Mouse (Mus musculus): ENCODE measurements around the gene Gm10490.
"Not testable (repeated sequence)": the region's sequence is repeated elsewhere in the genome, so short reads cannot be mapped to it uniquely, and the experiment has no call there.

The Gm10490 gene

GRCm38 (mm10) chrX:7909242-7909641, at the start of gene Gm10490:
Gene Gm10490 (plus strand): TSS chrX:7909542.
- not testable (repeated sequence) for DNase-seq (ENCODE audit: low spot score in 2 of 2)

GRCm38 (mm10) chrX:7863181-7863580, 46.2 kb upstream of the Gm10490 start:
- DNase-seq (ENCODE audit: low spot score in 2 of 2): no peak

- no peak for DNase-seq (ENCODE audit: low spot score in 2 of 2)
These were observed 44.8 kb upstream of the Gm10490 start for GRCm38 (mm10) chrX:7864551-7864950.

GRCm38 (mm10) chrX:7865343-7865742, 44.0 kb upstream of the Gm10490 start:
- DNase-seq (ENCODE audit: low spot score in 2 of 2): no peak

- DNase-seq (ENCODE audit: low spot score in 2 of 2): no peak
These were observed 43.6 kb upstream of the Gm10490 start for GRCm38 (mm10) chrX:7865786-7866185.

GRCm38 (mm10) chrX:7867141-7867540, 42.2 kb upstream of the Gm10490 start:
- no peak for DNase-seq (ENCODE audit: low spot score in 2 of 2)

- no peak for DNase-seq (ENCODE audit: low spot score in 2 of 2)
These were observed 40.8 kb upstream of the Gm10490 start for GRCm38 (mm10) chrX:7868506-7868905.

GRCm38 (mm10) chrX:7869826-7870225, 39.5 kb upstream of the Gm10490 start:
- no peak for DNase-seq (ENCODE audit: low spot score in 2 of 2)

GRCm38 (mm10) chrX:7878007-7878419, 31.3 kb upstream of the Gm10490 start, which contains the start of gene Pim2:
Gene Pim2 (plus strand): TSS chrX:7878262.
- DNase-seq (ENCODE audit: low spot score in 2 of 2): peak; percentile 78 to 82

GRCm38 (mm10) chrX:7878495-7878894, 30.8 kb upstream of the Gm10490 start:
- DNase-seq (ENCODE audit: low spot score in 2 of 2): no peak

GRCm38 (mm10) chrX:7879819-7880218, 29.5 kb upstream of the Gm10490 start:
- peak; percentile 50 to 61 for DNase-seq (ENCODE audit: low spot score in 2 of 2)

- peak; percentile 76 to 77 for DNase-seq (ENCODE audit: low spot score in 2 of 2)
These were observed 25.3 kb upstream of the Gm10490 start, which contains the start of gene Slc35a2 for GRCm38 (mm10) chrX:7883841-7884567. Gene Slc35a2 (plus strand): TSS chrX:7884028.

GRCm38 (mm10) chrX:7898211-7898610, 11.1 kb upstream of the Gm10490 start:
- DNase-seq (ENCODE audit: low spot score in 2 of 2): no peak

GRCm38 (mm10) chrX:7898880-7899874, 10.2 kb upstream of the Gm10490 start, which contains the start of the genes Pqbp1 and Timm17b:
Gene Pqbp1 (minus strand): TSS chrX:7899269.
Gene Timm17b (plus strand): TSS chrX:7899357.
- peak; percentile 86 for DNase-seq (ENCODE audit: low spot score in 2 of 2)

- no peak for DNase-seq (ENCODE audit: low spot score in 2 of 2)
These were observed 4.9 kb upstream of the Gm10490 start for GRCm38 (mm10) chrX:7904441-7904840.

GRCm38 (mm10) chrX:7907735-7908134, 1.6 kb upstream of the Gm10490 start, which contains the start of gene Gm10491:
Gene Gm10491 (minus strand): TSS chrX:7907835.
- DNase-seq (ENCODE audit: low spot score in 2 of 2): no peak

- no peak for DNase-seq (ENCODE audit: low spot score in 2 of 2)
These were observed 1.1 kb downstream of the Gm10490 start for GRCm38 (mm10) chrX:7910473-7910872.

- DNase-seq (ENCODE audit: low spot score in 2 of 2): not testable (repeated sequence)
These were observed 6.3 kb downstream of the Gm10490 start for GRCm38 (mm10) chrX:7915669-7916068.

- DNase-seq (ENCODE audit: low spot score in 2 of 2): not testable (repeated sequence)
These were observed 8.6 kb downstream of the Gm10490 start for GRCm38 (mm10) chrX:7917960-7918359.

- peak; percentile 39 to 41 for DNase-seq (ENCODE audit: low spot score in 2 of 2)
These were observed 10.4 kb downstream of the Gm10490 start, which contains the start of gene Pcsk1n for GRCm38 (mm10) chrX:7919601-7920383. Gene Pcsk1n (plus strand): TSS chrX:7919822.

- no peak for DNase-seq (ENCODE audit: low spot score in 2 of 2)
These were observed 12.7 kb downstream of the Gm10490 start for GRCm38 (mm10) chrX:7922032-7922431.
